Mouse (Mus musculus) CD4-positive, CD25-positive, alpha-beta regulatory T cell, adult 9 weeks (primary cell): ENCODE data around the gene Fcnb. TPM values are rescaled to one million over a fixed set of nuclear protein-coding genes. Genes with fewer than 3 reads are reported as not detected.

Experiments
- polyA plus RNA-seq: library from polyadenylated mRNA; unstranded; fragments of 100-300 nt; shearing (Covaris generic); gene quantifications from one replicate; pipeline ENCODE4 v1.2.1, GENCODE M21; 2017

Gene Fcnb
- polyA plus RNA-seq = not detected

GRCm38 (mm10) chr2:28084768-28085167, at the start of gene Fcnb:
TSS of gene Fcnb (minus strand) at chr2:28084885.

Other genes with a start within 250 kb of the Fcnb start
- gene Col5a1, start 198.5 kb downstream of the Fcnb start, polyA plus RNA-seq = not detected
- gene Olfm1, start 108.1 kb upstream of the Fcnb start, polyA plus RNA-seq = not detected